Mouse (Mus musculus) adrenal gland, adult 8-10 months (tissue): ENCODE data around the gene Tspan31. TPM values are rescaled to one million over a fixed set of nuclear protein-coding genes. Genes with fewer than 3 reads are reported as not detected.
"Not testable (repeated sequence)": the region's sequence is repeated elsewhere in the genome, so short reads cannot be mapped to it uniquely, and the experiment has no call there.

ENCODE experiments used
- DNase-seq: peaks from one replicate; pipeline ENCODE4 v3.0.0; 2022
- total RNA-seq, 4 experiments: library from RNA; stranded (reverse); gene quantifications; 2 replicates each; pipeline ENCODE4 v1.2.4; 2022

Gene Tspan31
- total RNA-seq, 4 experiments from 2014 or later: 120 to 138 (median 128) TPM

DNA sequence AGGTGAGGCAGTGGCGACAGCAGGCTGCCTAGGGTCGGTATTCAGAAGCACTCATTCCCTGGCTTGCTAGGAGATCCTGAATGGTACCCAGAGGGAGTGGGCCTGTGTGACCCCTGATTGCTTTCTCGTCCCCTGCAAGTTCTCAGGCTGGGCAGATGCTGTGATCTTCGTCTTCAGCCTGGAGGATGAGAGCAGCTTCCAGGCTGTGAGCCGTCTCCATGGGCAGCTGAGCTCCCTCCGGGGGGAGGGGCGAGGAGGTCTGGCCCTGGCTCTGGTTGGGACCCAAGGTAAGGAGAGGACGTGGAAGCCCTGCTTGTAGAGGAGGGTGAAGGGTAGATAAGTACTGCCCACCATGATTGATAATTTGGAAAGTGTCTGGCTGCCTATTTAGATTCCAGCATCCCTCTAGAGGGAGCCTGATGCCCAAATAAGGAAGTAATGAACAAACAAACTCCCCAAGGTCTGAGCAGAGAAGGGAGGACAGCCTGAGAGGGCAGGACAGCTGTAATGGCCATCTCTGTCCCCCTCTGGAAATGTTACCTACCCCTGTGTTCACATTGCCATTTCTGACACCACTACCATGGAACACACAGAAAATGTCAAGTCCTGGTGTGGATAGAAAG is 13.3 kb upstream of the Tspan31 start:
- no peak for DNase-seq

DNA sequence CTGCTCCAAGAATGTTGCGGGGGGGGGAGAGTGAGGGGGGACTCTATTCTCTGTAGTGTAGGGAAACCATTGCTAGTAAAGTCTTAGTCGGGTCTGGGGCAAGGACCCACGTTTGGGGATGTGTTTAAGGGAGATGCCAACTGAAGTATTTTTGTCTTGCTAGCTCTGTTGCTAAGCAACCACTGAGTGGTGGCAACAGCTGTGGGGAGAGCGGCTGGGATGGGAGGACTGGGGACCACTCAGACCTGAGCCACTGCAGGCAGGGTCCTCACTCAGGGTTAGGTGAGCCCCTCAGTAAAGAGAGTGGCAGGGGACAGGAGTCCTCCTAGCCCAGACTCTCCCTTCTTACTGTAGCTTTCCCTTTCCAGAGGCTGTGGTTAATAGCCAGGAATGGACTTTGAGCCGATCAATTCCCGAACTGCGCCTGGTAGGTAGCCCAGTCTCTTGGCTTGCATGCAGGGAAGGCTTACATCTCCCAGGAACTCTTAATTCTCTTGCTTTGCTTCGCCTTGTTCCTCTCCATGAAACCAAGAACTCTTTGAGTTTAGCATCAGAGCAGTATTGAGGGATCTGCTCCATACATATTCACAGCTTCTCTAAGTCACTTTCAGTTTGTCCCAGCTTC is 12.0 kb upstream of the Tspan31 start:
- no peak for DNase-seq

DNA sequence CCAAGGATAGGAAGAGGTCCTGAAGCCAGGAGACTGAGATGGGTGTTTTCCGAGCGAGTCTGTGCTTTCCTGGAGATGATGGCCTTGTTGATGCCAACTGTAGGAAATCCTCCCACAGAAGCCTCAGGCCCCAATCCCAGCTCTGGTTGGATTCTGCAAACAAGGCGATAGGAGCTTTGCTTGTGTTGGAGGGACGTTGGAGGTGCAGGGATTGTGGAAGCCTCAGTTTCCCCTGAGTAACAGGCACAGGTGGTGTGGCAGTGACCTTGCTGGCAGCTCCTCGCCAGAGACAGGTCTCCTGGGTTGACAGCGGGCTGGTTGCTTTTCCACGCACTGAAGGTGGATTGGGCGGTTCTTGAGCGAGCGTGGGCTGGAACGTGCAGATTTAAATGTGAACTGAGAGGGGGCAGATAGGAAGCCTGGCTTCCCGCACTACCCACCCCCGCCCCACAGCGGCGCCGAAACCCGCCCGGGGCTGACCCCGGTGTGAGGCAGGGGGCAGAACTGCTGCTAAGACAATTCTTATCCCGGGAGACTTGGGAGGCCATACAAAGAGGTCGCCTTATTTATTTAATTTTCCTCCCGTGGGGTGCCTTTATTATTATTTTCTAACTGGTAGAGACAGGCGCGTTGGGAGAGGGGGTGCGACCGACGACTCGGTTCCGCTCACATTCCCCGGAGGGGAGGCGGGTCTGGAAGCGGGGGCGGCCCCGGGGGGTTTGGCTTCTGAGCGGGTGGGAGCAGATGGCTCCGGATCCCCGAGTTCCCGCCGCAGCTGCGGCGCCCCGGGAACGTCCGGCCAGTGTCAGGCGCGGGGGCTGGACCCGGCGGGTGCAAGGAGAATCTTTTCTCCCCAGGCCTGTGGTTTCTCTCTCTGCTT is 11.1 kb upstream of the Tspan31 start:
- no peak for DNase-seq

DNA sequence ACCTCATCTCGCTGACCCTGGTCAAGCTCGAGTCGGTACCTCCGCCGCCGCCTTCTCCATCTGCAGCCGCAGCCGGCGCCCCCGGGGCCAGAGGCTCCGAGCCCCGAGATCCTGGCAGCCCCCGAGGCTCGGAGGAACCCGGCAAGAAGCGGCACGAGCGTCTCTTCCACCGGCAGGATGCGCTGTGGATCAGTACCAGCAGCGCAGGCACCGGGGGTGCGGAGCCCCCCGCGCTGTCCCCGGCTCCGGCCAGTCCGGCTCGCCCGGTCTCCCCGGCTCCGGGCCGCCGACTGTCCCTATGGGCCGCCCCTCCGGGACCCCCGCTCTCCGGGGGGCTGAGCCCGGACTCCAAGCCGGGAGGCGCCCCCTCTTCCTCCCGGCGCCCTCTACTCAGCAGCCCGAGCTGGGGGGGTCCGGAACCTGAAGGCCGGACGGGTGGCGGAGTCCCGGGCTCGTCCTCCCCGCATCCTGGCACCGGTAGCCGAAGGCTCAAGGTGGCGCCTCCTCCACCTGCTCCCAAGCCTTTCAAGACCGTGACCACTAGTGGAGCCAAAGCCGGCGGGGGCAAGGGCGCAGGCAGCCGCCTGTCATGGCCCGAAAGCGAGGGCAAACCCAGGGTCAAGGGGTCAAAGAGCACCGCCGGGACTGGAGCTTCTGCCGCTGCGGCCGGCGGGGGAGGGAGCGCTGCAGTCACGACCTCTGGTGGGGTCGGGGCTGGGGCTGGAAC is 9.8 kb upstream of the Tspan31 start:
- DNase-seq: no peak

DNA sequence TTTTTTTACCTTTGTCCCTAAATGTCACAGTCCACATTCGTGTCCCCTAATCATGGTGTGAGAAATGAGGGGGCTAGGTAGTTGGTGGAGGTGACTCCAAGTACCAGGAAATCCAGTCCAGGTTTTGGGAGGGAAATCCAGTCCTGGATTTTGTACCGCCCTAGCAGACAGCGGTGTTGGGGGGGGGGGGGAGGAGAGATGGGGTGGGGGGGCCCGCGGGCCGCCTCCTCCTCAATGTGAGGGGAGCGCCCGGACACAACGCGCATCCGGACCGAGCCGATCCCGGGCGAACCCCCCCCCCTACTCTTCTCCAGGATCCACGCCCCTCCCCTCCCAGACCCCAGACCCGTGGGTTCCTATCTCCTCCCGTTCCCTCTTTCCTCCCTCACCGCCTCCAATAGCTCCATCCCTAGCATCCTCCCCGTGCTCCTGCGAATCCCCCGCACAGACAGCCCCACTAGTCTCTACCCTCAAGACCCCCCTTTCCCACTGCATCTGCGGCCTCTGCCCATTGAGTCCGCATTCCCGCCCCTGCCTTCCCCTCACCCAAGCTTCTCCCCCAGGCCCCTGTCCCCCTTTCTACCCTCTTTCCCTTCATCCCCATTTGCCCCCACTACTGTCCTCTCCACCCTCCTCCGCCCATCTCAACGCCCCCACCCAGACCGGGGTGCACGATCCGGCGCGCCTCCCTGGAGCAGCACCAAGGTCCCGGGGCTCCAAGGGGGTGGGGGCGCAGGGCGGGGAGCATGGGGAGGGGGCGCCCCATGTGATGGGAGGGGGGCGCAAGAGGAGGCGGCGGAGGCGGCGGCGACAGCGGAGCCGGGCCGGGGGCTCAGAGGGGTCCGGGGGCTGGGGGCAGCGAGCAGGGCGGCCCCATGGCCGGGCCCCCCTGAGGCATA is 8.9 kb upstream of the Tspan31 start:
- DNase-seq: no peak

DNA sequence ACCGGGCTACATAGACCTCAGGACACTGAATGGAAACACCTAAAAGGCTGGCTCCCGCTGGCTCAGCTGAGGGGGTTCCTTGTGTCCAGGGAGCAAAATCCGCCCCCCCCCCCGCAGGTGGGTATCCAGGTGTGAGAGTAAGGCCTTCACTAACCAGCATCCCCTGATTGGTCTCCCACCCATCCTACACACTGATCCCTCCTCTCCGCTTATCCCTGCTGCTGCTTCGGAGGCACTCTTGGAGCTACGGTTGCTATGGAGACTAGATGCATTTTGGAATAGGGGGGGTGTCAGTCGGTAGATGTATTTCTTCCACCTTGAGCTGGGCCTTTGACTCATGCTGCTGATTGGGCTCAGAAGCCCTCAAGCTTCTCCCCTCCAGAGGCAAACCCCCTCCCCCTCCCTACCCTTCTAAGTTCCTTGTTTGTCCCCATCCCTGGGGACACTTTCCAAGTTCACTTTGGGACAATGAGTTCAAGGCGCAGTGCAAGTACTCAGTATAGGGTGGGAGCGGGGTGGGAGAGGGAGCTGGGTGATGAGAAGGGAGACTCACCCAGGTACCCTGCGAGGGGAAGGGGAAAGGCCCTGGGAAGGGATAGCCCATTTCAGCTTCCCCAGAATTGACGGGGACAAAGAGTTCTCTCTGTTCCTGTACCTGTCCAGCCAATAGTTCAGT is 8.1 kb upstream of the Tspan31 start:
- no peak for DNase-seq

- no peak for DNase-seq
These were observed 7.5 kb upstream of the Tspan31 start for GRCm38 (mm10) chr10:127077515-127077914.

DNA sequence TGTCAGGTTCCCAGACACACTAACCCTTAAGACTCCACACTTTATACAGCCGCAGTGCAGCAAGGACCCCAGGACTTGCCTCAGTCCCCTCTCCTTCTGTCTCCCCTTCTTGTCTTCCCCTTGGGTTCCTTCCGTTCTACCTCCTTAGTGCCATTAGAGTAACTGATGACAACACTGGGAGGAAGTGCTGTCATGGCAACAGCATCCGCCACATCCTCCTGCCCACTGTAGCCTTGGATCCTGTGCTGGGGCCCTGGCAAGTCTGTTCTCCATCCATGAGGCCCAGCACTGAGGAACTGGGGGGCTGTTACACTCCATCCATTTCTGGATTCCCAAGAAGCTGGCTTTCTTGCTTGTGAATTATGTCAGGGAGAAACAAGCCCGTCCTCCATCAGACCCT is 6.0 kb upstream of the Tspan31 start:
- DNase-seq: no peak

DNA sequence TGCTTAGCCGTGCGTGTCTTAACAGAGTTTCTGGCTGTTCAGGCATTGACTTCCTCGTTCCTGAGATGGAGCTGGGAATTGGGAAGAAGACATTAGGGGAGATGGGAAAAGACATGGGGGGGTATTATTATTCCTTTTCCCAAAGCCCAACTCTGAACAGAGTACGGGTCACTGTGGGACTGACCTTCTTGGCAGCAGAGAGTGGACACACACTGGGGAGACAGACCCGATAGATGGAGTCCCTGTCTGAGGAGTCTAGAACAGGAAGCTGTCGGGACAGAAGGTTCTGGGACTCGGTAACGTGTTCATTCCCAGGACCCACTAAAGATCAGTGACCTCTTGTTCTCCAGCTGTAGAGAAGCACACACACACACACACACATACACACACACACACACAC is 5.6 kb upstream of the Tspan31 start:
- no peak for DNase-seq

DNA sequence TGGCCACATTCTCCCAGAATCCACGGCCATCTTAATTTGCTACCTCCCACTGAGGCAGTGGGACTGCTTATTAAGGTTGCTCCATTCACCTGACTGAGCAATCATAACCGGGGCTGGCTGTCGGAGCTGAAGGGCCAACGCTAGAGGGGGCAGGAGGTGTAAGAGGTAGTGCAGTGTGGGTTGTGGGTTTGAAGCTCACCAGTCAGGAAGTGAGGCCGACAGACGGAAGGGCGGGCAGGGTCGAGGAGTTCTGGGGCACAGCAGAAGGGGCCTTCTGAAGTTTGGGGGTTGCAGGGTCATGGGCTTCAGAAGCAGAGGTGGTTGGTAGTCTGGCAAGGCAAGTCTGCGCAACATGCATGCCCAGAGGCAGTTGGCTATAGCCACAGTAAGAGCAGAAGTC is 5.0 kb upstream of the Tspan31 start, which contains the start of gene Agap2:
Gene Agap2, plus strand, starts transcription at position 205 of the 400 bp plus-strand sequence.
- DNase-seq: no peak

DNA sequence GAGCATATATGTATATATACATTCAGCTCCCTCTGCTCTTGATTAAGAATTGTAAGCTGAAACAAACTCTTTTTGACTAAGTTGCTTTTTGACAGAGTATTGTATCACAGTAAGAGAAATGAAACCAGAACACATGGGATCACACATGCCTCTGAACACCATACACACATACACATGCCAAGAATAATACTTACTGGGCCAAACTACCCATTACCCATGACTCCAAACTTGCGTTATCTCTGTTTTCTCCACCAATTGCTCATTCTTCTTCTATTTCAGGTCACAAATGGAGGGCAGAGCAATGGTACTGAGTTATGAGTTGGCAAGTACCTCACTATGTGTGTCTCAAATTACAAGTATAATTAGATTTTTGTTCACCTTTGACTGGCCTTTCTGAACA is 3.9 kb upstream of the Tspan31 start:
- DNase-seq: no peak

- DNase-seq: not testable (repeated sequence)
These were observed 2.9 kb upstream of the Tspan31 start for GRCm38 (mm10) chr10:127072969-127073368.

GRCm38 (mm10) chr10:127072270-127072669 is 2.2 kb upstream of the Tspan31 start:
- DNase-seq: not testable (repeated sequence)

DNA sequence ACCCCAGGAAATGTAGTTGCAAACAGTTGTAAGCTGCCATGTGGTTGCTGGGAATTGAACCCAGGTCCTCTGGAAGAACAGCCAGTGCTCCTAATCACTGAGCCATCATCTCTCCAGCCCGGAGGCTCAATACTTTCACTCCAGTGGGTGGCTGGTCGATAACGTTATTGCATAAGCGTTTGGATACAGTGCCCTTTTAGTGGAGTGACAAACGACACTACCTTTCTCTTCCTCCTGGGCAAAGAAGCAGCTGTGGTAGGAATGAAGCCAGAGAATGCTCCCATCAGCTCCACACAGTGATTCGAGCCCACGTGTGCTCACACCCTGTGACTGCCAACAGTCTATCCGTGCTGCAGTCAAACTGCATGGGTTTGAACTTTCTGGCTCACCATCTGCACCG is 1.1 kb upstream of the Tspan31 start:
- no peak for DNase-seq

DNA sequence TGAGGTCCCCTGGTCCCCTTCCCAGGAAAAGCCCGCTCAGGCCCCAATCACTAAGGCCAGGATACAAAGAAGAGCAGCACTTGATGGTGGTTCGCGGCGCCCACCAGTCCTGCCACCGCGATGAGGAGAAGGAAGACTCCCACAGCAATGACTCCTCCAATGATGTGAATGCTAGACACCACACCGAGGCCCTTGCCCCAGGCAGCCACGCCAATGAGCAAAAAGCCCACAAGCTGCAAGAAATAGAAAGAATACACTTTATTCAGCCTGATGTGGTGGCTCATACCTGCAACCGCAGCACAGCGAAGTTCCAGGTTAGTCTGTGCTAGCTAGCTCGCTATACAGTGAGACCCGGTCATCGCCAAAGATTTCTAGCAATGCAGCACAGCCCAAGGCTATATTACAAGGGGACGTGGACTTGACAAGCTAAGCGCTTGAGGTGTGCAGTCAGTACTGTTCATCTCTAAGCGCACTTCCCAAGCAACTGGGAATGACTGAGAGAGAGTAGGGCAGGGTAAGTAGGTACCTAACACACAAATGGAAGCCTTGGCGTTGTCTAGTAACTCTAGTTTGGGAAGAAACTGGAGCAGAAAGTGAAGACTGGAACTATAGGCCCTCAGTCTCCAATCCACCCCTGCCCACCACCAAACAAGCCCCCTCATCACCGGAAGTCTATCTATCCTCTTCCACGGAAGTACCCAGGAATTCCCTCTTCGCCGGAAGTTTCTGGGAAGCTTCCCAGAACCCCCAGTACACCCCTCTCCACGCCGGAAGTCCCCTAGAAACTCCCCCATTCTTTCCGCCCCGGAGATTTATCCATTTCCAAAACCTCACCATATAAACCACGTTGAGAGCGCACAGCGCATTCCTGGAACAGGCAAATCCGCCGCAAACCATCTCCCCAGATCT is 529 bp downstream of the Tspan31 start:
- DNase-seq: no peak

DNA sequence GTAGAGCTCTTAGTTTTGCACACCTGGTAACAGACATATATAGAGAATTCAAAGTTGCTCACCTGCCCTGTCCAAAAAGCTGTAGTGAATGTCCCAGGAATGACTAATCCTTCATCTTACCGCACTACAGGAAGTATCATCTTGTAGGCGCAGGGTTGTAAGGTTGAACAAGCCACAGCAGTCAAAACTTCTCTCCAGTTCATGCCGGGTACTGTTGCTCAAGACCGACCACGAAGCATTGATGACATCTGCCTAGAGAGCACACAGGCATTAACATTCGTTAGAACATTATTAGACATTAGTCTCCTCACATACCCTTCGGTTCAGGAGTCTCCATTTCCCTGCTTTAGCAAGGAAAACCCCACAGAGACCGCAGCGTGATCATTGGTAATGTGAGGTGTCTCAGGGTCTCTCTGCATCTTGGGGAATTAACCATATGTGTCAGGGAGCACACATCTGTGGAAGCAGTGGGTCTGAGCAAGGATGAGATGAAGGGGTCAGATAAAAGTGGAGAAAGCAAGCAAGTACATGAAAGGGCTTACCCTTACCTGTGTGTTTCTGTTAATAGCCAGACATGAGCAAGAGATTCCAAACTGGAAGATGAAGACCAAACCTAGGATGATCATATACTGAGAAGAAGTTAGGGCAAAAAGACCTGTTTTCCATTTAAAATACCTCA is 1.6 kb downstream of the Tspan31 start:
- no peak for DNase-seq

GRCm38 (mm10) chr10:127066519-127067018 is 3.5 kb downstream of the Tspan31 start:
- no peak for DNase-seq

DNA sequence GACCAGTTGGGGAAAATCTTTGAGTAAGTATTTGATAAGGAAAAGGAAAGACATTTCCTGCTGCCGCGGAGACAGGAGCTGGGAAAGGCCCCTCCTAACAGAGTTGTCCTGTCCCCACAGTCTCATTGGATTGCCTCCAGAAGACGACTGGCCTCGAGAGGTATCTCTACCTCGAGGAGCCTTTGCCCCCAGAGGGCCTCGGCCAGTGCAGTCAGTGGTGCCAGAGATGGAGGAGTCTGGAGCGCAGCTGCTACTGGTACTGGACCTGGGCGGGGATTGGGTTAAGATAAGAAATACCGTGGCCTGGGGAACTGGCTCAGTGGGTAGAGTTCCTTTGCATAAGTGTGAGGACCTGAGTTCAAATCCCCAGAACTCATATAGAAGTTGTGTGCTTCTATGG is 4.1 kb downstream of the Tspan31 start:
- no peak for DNase-seq
